Mouse (Mus musculus) limb, embryonic 13.5 days (tissue): Measurements from ENCODE around the gene Chd4. TPM values are rescaled to one million over a fixed set of nuclear protein-coding genes. Genes with fewer than 3 reads are reported as not detected.

ENCODE experiments used
- ATAC-seq: fragments of 200-750 bp; cut with Nextera tagmentation; 2 replicates; pipeline ENCODE4 v1.8.0; 2017; ENCODE audit warnings: low read depth, moderate number of reproducible peaks, moderate TSS enrichment; ENCODE audit not compliant: low FRiP score
- H3K27ac ChIP-seq: fragments of 300-500 bp; sonication (generic); 2 replicates; pipeline ENCODE4 v1.5.1; 2015; ENCODE audit warnings: inconsistent platforms, mild to moderate bottlenecking, moderate library complexity
- H3K27me3 ChIP-seq: fragments of 300-500 bp; sonication (generic); 2 replicates; pipeline ENCODE4 v1.6.1; 2015; ENCODE audit warnings: mild to moderate bottlenecking, inconsistent platforms
- H3K36me3 ChIP-seq: fragments of 300-500 bp; sonication (generic); 2 replicates; pipeline ENCODE4 v1.6.1; 2015; ENCODE audit warnings: inconsistent platforms, mild to moderate bottlenecking, moderate library complexity
- H3K4me1 ChIP-seq: fragments of 300-500 bp; sonication (generic); 2 replicates; pipeline ENCODE4 v1.6.1; 2015; ENCODE audit warnings: inconsistent platforms
- H3K4me2 ChIP-seq: fragments of 300-500 bp; sonication (generic); replicated peaks from 2 replicates; pipeline ENCODE4 v1.6.1; 2015; ENCODE audit warnings: inconsistent platforms, mild to moderate bottlenecking, moderate library complexity
- H3K4me3 ChIP-seq: fragments of 300-500 bp; sonication (generic); 2 replicates; pipeline ENCODE4 v1.5.1; 2015; ENCODE audit warnings: moderate library complexity, mild to moderate bottlenecking, inconsistent platforms
- H3K9ac ChIP-seq: fragments of 300-500 bp; sonication (generic); 2 replicates; pipeline ENCODE4 v1.6.1; 2015; ENCODE audit warnings: mild to moderate bottlenecking, inconsistent platforms
- H3K9me3 ChIP-seq: fragments of 300-500 bp; sonication (generic); 2 replicates; pipeline ENCODE4 v1.6.1; 2016; ENCODE audit warnings: inconsistent platforms
- WGBS: fragments of 180-500 bp; shearing (Covaris S2); methylation state at CpG from one replicate; pipeline ENCODE4 v1.1.7; 2015; 5-methylcytosine and 5-hydroxymethylcytosine counted together
- polyA plus RNA-seq: library from polyadenylated mRNA; unstranded; fragments of >200 nt; fragmentation: Nextera tagmentation; extraction: Ambion mirVana; gene quantifications from 2 replicates; pipeline ENCODE4 v1.2.1, GENCODE M21; 2015

The Chd4 gene
- polyA plus RNA-seq, 1 experiment from 2014 or later, result 86.8 TPM

GRCm38 (mm10) chr6:125096597-125097345 lies 990 bp downstream of the Chd4 start:
- Histone ChIP-seq H3K4me1 (peaks cover 39% of the 10 kb centered on the region), H3K4me2 (peak overlapping the region; percentile 95), H3K27ac (peak overlapping the region; percentile 96), H3K27me3 (no peaks in the 10 kb centered on the region), H3K9ac (peak overlapping the region; percentile 96), H3K36me3 (peaks cover 39% of the 10 kb centered on the region), H3K9me3 (no peaks in the 10 kb centered on the region), H3K4me3 (peak overlapping the region; percentile 91)
- peak; percentile 55 for ATAC-seq
- under 1% methylated on average over 37 of the region's 44 CpGs for whole genome bisulfite sequencing

DNA sequence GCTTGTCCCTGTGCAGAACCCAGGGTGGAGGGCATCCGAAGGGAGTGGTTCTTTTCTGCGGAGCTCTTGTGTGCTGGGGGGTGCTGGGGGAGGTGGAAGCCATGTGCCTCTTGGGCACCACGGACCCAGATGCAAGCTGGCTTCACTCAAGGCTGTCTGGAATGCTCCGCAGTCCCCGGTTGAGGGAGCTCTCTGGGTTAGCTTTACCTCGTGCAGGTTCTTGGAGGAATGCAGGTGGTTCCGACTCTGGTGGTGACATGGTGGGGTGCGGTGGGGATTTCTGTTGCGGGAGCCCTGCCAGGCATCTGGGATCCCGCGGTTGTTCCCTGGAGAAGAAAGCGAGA lies 1.5 kb downstream of the Chd4 start:
- Histone ChIP-seq H3K4me2 (peak overlapping the region; percentile 95), H3K9ac (peak overlapping the region; percentile 96), H3K27me3 (no peaks in the 10 kb centered on the region), H3K27ac (peak overlapping the region; percentile 96; the same call in 1 of the 2 replicates), H3K4me1 (peaks cover 39% of the 10 kb centered on the region), H3K9me3 (no peaks in the 10 kb centered on the region), H3K36me3 (peaks cover 45% of the 10 kb centered on the region), H3K4me3 (peak overlapping the region; percentile 91)
- ATAC-seq, result no peak
- WGBS, result 1% methylated on average over 12 of the region's 12 CpGs

DNA sequence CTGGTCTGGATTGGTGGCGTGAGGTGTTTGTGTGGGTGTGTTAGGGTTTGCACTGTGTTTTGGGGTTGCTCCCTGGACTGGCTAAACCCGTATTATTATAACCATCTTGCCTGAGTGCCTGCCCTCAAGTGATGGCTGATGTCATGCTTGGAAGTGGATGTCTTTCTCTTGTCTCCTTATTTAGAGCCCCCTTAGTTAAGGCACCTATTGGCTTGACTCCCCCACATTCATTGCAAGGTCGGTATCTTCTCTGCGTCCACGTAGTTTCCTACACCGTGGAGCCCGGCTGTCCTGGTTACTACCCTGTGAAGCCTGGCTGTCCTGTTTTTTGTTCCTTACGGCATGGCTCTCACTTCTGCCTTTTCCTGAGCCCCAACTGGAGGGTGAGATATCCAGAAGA lies 2.2 kb downstream of the Chd4 start:
- Histone ChIP-seq H3K4me2 (peak overlapping the region; percentile 95), H3K9ac (peak overlapping the region; percentile 96), H3K4me1 (peaks cover 39% of the 10 kb centered on the region), H3K27ac (peak overlapping the region; percentile 96; the same call in 1 of the 2 replicates), H3K27me3 (no peaks in the 10 kb centered on the region), H3K4me3 (peak overlapping the region; percentile 91), H3K9me3 (no peaks in the 10 kb centered on the region), H3K36me3 (peaks cover 51% of the 10 kb centered on the region)
- ATAC-seq, result no peak
- whole genome bisulfite sequencing, result 52% methylated on average over 8 of the region's 8 CpGs

- H3K4me1 ChIP-seq, result peaks cover 39% of the 10 kb centered on the region
- H3K27me3 ChIP-seq, result no peaks in the 10 kb centered on the region
- H3K4me3 ChIP-seq, result peak overlapping the region; percentile 91
- H3K27ac ChIP-seq, result no peak overlapping the region; the same call in 1 of the 2 replicates
- 52% methylated on average over 3 of the region's 3 CpGs for WGBS
- ATAC-seq, result no peak
- H3K4me2 ChIP-seq, result peak overlapping the region; percentile 95
- peak overlapping the region; percentile 96 for H3K9ac ChIP-seq
- H3K9me3 ChIP-seq, result no peaks in the 10 kb centered on the region
- peaks cover 55% of the 10 kb centered on the region for H3K36me3 ChIP-seq
These were observed 2.7 kb downstream of the Chd4 start for GRCm38 (mm10) chr6:125098513-125098912.

GRCm38 (mm10) chr6:125099421-125099971 lies 3.7 kb downstream of the Chd4 start:
- peaks cover 39% of the 10 kb centered on the region for H3K4me1 ChIP-seq

DNA sequence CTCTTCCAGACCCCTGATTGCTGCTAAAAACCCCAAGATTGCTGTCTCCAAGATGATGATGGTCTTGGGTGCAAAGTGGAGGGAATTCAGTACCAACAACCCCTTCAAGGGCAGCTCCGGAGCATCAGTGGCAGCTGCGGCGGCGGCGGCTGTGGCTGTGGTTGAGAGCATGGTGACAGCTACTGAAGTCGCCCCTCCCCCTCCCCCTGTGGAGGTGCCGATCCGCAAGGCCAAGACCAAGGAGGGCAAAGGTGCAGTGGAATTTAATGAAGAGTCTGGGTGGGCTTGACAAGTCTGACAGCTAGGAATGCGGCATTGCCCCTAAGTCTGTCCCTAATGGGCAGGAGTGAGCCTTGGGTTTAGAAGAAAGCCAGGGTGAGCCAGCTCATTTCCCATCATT lies 5.7 kb downstream of the Chd4 start:
- H3K36me3 ChIP-seq, result peaks cover 84% of the 10 kb centered on the region
- no peak overlapping the region for H3K9ac ChIP-seq
- H3K27me3 ChIP-seq, result no peaks in the 10 kb centered on the region
- no peaks in the 10 kb centered on the region for H3K9me3 ChIP-seq
- 69% methylated on average over 9 of the region's 9 CpGs for WGBS
- no peak overlapping the region for H3K4me2 ChIP-seq
- H3K4me3 ChIP-seq, result no peak overlapping the region
- ATAC-seq, result no peak
- peaks cover 36% of the 10 kb centered on the region for H3K4me1 ChIP-seq
- no peak overlapping the region for H3K27ac ChIP-seq

More at GRCm38 (mm10) chr6:125099421-125099971, 3.7 kb downstream of the Chd4 start:
- peak overlapping the region; percentile 96 for H3K9ac ChIP-seq
- no peak for ATAC-seq
- peak overlapping the region; percentile 95 for H3K4me2 ChIP-seq
- WGBS, result 47% methylated on average over 5 of the region's 5 CpGs
- H3K27ac ChIP-seq, result peak overlapping the region; percentile 44; the same call in 1 of the 2 replicates
- peak overlapping the region; percentile 91 for H3K4me3 ChIP-seq
- peaks cover 65% of the 10 kb centered on the region for H3K36me3 ChIP-seq
- no peaks in the 10 kb centered on the region for H3K27me3 ChIP-seq
- no peaks in the 10 kb centered on the region for H3K9me3 ChIP-seq

GRCm38 (mm10) chr6:125104223-125104622 lies 8.4 kb downstream of the Chd4 start:
- H3K9ac ChIP-seq, result no peak overlapping the region
- ATAC-seq, result no peak
- peaks cover 14% of the 10 kb centered on the region for H3K4me1 ChIP-seq
- no peaks in the 10 kb centered on the region for H3K9me3 ChIP-seq
- no peak overlapping the region for H3K4me3 ChIP-seq
- H3K36me3 ChIP-seq, result peaks cover 98% of the 10 kb centered on the region
- H3K27me3 ChIP-seq, result no peaks in the 10 kb centered on the region
- no peak overlapping the region for H3K27ac ChIP-seq
- WGBS, result 90% methylated on average over 4 of the region's 4 CpGs
- no peak overlapping the region for H3K4me2 ChIP-seq

- WGBS, result 96% methylated on average over 2 of the region's 2 CpGs
- Histone ChIP-seq H3K4me1 (no peaks in the 10 kb centered on the region), H3K4me2 (no peak overlapping the region), H3K9ac (no peak overlapping the region), H3K36me3 (peaks cover 98% of the 10 kb centered on the region), H3K9me3 (no peaks in the 10 kb centered on the region), H3K27ac (no peak overlapping the region), H3K27me3 (no peaks in the 10 kb centered on the region), H3K4me3 (no peak overlapping the region)
- ATAC-seq, result no peak
These were observed 11.9 kb downstream of the Chd4 start for GRCm38 (mm10) chr6:125107705-125108104.

DNA sequence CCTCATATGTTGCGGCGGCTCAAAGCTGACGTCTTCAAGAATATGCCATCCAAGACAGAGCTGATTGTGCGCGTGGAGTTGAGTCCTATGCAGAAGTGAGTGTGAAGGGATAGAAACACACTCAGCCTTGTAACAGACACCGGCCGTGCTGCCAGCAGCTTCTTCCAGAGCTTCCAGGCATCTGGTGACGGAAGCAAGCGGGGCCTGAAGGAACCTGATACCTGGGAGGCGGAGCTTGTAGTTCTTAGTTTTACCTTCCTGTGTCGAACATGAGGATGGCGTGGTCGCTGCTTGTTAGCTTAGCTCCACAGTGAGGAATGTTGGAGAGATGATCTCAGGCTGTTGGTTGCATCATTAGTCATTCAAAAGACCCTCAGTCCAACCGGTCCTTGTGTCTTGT lies 13.6 kb downstream of the Chd4 start:
- Histone ChIP-seq H3K27ac (no peak overlapping the region), H3K9me3 (no peaks in the 10 kb centered on the region), H3K27me3 (no peaks in the 10 kb centered on the region), H3K36me3 (peaks cover 100% of the 10 kb centered on the region), H3K4me2 (no peak overlapping the region), H3K4me3 (no peak overlapping the region), H3K4me1 (no peaks in the 10 kb centered on the region), H3K9ac (no peak overlapping the region)
- ATAC-seq, result no peak
- 73% methylated on average over 14 of the region's 14 CpGs for WGBS

DNA sequence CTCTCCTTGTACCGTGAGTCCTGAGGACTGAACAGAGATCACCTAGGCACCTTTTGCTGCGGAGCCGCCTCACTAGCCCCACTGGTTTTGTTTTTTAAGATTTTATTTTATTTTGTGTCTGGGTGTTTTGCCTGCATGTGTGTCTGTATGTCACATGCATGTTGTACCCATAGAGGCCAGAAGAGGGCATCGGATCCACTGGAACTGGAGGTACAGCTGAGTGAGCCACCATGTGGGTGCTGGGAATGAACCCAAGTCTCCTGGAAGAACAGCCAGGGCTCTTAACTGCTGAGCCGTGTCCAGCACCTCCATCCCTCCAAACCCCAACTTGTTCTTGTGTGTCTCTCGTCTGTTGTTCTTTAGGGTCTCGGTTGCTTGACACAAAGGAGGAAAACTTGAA lies 15.1 kb downstream of the Chd4 start:
- Histone ChIP-seq H3K4me3 (no peak overlapping the region), H3K9me3 (no peaks in the 10 kb centered on the region), H3K4me1 (no peaks in the 10 kb centered on the region), H3K36me3 (peaks cover 98% of the 10 kb centered on the region), H3K27me3 (no peaks in the 10 kb centered on the region), H3K9ac (no peak overlapping the region), H3K27ac (no peak overlapping the region), H3K4me2 (no peak overlapping the region)
- 91% methylated on average over 7 of the region's 7 CpGs for WGBS
- no peak for ATAC-seq

DNA sequence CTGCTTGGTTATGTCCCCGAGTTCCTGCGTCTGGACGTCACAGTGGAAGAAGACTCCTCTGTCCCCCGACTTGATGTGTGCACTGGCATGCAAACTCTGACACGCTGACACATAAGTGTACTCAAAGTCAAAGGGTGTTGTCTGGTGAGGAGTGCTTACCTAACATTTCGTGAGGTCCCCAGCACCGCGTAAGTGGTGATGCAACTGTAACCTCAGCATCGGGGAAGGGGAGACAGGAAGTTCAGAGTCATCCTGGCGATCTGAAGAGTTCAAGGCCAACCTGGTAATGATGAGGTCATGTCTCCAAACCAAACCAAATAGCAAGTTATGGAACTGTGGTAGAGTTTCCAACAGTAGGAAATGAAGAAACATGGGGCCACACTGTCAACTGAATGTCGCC lies 16.8 kb downstream of the Chd4 start:
- WGBS, result 94% methylated on average over 11 of the region's 11 CpGs
- no peak for ATAC-seq
- no peaks in the 10 kb centered on the region for H3K27me3 ChIP-seq
- no peaks in the 10 kb centered on the region for H3K9me3 ChIP-seq
- no peaks in the 10 kb centered on the region for H3K4me1 ChIP-seq
- H3K36me3 ChIP-seq, result peaks cover 96% of the 10 kb centered on the region
- H3K9ac ChIP-seq, result no peak overlapping the region
- no peak overlapping the region for H3K4me3 ChIP-seq
- H3K27ac ChIP-seq, result no peak overlapping the region
- H3K4me2 ChIP-seq, result no peak overlapping the region

DNA sequence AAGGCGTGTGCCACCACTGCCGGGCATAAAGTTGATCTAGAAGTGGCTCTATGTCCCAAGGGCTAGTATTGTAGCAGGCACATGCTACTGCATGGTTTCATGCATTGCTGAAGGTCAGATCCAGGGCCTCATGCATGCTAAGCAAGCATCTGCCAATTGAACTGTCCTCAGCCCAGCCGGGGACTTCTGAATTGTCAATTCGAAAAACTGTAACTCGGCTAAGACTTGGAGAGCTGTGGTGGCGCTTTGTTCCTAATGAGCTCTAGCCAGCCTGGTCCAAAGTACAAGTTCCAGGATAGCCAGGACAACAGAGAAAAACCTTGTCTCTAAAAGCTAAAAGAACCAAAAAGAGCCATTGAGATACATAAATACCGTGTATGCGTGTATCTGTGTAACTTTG lies 23.6 kb downstream of the Chd4 start:
- Histone ChIP-seq H3K4me3 (no peak overlapping the region), H3K36me3 (peaks cover 95% of the 10 kb centered on the region), H3K9ac (no peak overlapping the region), H3K4me1 (no peaks in the 10 kb centered on the region), H3K27ac (no peak overlapping the region), H3K9me3 (no peaks in the 10 kb centered on the region), H3K27me3 (no peaks in the 10 kb centered on the region), H3K4me2 (no peak overlapping the region)
- no peak for ATAC-seq
- WGBS, result 96% methylated on average over 8 of the region's 8 CpGs
